Mouse (Mus musculus): Measurements from ENCODE around the gene Capzb.

DNA sequence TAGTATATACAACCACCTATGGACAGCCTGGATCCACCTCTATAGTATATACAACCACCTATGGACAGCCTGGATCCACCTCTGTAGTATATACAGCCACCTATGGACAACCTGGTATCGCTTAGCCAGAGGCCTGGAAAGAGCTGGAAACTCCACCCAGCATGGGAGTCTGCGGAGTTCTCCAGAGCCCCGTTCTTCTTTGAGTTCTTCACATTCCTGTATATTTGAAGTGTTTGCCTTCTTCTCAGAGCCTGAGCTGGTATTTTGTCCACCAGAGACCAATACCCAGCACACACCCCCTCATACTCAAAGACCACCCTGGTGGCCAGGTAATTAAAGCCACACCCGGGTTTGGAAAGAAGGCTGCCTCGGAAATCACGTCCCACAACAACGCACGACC is 64.0 kb downstream of the Capzb start:
- no peak for TF ChIP-seq POLR2A (IDR thresholded peaks at IDR 0.05; ENCODE audit: borderline replicate concordance, extremely low read depth, insufficient read depth, insufficient read length, poor library complexity, severe bottlenecking)
- no peak for TF ChIP-seq CTCF (IDR thresholded peaks at IDR 0.05; ENCODE audit: borderline replicate concordance, extremely low read depth, insufficient read depth, insufficient read length)

All from brain, embryonic 14.5 days (tissue).